Mouse (Mus musculus) inflammation-experienced regulatory T-cells, adult 6 months (primary cell): ENCODE data around the gene Tspan4. TPM values are rescaled to one million over a fixed set of nuclear protein-coding genes. Genes with fewer than 3 reads are reported as not detected.
A peak's percentile ranks its signal among the peaks of the same experiment; 100 is the strongest.

Experiments
- ATAC-seq: one replicate; pipeline ENCODE4 v1.8.0; 2017
- polyA plus RNA-seq, 3 experiments: library from polyadenylated mRNA; unstranded; fragments of 100-300 nt; shearing (Covaris generic); gene quantifications; one replicate each; pipeline ENCODE4 v1.2.1; 2017

Gene Tspan4
- polyA plus RNA-seq, 3 experiments from 2014 or later = 1.8 to 3.0 (median 2.4) TPM

DNA sequence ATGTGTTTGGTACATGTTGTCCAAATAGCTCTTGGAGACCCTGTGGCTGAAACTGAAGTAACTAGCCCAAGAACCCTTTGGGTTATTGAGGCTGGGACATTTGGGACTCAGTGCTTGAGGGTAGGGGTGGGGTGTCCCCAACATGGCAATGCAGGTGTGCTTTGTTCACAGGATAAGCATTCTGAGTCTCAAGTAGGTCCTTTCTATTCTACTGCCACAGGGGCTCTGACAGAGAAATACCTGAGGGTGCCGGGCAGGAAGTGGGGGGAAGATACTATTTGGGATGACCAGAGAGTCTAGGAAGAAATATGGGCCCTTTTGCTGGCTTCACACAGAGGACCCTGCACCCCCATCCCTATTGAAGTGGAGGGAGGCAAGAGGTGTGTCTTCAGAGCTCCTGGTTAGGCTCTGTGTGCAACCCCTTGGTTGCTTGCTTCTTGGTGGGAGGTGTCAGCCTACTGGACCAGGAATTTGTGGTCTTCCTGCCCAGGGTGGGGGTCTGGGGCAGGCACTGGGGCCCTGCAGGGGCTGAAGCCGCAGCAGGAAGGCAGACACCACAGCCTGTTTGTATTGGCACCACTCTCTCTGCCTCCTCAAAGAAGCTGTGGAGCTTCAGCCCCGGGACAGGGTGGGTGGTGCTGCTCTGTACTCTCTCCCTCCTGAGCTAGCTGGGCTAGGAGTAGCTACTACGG is 2.7 kb downstream of the Tspan4 start:
- no peak for ATAC-seq

DNA sequence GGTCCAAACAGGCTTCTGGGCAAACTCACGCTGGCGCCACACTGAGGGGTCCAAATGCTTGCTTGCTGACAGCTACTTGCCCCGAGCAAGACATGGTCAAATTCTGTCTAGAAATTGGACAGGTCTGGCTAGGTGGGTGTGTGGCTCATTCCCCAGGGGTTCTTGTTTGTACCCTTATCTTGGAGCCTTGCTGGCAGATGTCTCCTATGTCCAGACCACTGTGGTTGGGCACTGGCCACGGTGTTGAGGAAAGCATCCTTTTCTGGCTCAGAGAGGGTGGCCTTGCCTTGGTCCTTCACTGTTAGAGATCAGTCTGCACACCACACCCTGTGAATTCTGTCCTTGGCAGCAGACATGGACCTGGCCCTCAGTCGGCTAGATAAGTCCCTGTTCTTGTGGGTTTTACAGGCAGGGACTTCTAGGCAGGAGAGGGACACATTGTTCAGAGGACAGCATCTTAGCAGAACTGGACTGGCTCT is 3.3 kb downstream of the Tspan4 start:
- no peak for ATAC-seq

DNA sequence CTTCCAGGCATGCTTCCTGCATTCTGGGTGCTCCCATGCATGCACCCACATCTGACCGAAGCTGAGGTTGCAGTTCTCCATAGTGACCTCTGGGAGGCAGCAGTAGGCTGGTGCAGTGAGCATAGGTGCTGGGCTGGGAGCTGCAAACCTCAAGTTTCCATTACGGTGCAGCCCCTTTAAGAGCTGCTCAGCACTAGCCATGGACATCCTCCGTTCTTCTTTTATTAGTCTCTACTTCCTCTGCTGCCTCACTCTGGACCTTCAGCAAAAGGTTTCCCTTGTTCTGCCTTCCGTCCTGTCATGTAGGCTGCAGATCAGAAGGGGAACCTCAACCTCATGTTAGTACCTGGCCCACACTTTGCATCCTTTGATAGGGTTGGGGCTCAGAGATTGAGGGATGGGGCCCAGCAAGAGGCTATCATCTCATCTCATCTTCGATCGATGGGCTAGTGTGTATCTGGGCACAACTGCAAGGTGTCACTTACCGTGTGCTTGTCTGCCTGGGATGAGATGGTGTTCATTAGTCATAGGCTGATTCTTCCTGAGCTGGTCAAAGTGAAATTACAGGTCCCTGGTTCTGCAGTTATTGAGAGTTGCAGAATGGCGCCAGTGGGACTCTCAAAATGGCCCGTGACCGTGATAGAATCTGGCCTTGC is 5.9 kb downstream of the Tspan4 start:
- ATAC-seq = peak; percentile 88

DNA sequence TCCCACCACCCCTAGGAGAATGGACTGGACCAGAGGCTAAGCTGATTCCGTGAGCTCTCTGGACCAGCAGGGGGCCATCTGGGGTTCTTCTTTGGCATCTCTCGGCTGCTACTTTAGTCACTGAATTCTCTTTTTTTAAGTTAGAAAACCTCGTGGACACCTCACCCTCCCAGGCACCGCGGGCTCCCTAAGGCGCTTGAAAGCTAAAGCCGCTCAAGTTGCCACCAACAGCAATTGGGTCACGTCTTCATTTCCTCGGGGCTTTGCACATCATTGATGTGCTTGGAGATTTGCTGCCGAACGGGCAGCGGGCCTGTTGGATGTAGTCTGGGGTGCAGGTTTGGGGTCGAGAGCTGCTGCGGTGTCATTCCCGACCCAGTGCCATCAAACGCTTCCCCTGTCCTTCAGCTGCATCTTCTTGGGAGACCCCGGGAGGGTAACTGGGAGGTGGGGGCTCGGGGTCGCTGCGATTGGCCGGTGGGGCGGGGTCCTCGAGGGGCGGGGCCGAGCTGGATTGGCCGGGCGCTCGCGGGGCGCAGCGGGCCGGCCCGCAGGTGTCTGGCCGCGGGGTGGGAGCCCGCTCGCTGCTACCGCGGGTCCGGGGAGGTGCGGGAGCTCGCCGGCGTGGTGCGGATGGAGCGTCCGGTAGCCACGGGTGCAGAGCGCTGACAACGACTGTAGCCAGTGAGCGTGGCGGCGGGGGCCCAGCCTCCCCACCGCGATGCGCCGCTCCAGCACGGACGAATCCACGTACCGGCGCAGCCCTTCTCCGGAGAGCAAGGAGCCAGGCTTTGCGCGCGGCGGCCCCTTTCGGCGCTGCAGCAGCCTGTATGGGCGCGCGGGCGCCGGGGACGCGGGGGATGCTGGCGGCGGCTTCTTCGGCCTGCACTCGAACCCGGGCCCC is 6.7 kb downstream of the Tspan4 start:
- peak; percentile 27 for ATAC-seq

DNA sequence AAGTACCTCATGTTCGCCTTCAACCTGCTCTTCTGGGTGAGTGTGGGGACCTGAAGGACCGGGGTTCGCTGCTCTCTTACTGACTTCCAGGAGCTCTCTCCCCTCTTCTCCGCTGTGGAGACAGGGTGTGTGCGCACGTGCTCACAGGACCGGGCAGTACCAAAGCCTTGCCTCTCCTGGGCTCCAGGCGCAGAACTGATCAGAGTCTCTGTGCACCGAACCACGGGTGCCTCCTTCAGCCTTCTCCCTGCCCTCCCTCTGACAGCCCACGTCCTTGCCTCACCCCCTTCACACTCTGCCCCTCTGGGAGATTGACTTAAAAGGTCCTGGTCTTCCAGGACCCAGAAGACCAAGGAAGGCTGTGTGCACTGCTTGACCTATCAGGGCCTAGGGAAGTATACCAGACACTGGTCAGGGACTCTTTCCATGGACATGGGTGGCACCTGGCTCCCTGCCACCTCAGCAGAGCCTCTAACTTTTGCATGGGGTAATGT is 7.5 kb downstream of the Tspan4 start:
- no peak for ATAC-seq

DNA sequence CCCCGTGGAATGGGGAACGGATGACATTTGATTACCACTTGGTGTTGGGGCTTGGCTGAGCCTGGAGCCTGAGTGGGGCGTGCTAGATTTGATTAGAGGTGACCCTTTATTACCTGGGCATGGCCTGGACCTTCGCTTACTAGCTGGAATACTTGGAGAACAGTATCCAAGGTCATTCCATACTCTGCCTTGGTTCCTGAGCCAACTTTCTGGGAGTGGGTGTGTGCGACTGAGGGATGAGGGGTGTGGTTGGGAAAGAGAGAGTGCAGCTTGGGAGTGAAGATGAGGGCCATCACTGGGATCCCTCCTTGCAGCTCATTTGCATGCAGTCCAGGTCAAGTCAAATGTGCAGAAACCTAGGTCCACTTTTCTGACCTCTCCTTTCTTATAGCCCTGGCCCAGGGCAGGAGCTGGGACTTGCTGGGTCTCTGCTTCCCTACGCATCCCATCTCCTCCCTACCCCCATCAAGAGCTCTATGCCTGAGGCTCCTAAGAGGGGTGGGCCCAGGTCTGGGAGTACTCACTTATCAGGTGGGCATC is 8.1 kb downstream of the Tspan4 start:
- ATAC-seq = no peak

DNA sequence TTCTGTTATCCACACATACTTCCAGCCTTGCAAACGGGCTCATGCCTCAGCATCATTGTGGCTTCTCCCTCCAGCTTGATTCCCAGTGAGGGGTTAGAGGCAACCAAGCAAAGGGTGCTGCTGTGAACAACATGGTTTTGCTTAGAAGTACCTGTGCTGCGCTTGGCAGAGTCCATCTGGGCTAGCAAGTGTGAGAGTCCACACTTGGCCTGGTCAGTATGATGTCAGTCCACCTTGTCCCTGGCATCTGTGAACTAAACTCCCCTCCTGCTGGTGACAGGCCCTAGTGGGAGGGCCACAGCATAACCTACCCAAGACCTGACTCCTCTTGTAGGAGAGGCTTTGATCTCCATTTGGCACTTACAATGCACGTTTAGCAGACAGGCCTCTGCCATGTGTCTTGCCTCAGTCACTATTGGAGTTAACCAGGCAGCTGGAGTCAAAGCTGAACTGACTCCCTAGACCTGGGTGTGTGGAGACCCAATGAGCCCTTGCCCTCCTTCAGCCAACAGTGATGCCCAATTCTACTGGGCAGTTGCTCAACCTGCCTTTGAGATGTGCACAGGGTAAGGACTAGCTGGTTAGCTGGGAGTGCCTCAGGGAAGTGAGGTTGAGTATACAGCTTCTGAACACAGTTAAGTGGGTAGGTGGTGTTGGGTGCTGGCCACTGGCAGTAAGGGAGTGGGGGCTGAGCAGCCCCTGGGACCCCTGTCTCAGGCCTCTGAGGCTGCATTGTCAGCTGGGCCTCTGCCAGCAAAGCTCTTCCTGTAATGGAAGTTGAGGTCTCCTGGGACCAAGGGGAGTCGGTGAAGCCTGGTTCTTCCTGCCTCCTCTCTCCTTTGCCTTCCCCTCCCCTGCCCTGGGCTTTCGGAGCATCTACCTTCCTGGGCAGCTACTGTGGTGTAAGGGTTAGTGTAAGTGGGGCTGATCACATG is 9.4 kb downstream of the Tspan4 start:
- no peak for ATAC-seq

DNA sequence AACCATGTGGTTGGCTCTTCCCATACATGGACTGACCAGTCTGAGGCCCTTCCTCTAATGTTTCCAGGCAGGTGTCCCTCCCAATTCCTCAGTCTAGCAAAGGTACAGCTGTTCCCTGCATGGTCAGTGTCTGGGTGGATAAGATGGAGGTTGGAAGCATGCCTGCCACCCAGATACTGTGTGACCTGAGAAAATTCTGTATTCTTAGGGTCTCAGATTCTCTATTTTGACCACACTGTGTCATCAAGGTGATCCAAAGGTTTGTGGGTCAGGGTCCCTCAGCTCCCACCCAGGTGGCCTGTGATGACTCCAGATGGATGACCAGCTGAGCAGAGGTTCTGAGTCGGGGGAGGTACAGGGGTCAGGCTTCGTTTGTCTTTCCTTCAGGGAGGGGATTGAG is 10.1 kb downstream of the Tspan4 start:
- no peak for ATAC-seq

DNA sequence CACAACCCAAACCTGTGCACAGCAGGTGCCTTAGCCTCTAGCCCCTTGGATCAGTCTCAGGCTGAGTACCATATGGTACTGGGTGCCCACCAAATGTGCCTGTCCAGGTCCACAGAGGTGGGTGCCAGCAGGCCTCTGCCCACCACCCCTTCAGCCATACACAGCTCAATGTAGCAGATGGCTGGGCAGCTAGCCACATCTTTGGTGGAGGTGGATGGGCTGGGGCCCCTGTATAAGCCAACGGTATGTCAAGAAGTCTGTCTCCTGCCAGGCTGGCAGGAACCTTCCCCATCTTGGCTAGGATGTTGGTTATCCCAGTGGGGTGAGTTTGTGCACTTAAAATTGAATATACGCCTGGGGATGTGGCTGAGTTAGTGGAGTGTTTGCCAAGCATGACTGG is 10.6 kb downstream of the Tspan4 start:
- no peak for ATAC-seq

DNA sequence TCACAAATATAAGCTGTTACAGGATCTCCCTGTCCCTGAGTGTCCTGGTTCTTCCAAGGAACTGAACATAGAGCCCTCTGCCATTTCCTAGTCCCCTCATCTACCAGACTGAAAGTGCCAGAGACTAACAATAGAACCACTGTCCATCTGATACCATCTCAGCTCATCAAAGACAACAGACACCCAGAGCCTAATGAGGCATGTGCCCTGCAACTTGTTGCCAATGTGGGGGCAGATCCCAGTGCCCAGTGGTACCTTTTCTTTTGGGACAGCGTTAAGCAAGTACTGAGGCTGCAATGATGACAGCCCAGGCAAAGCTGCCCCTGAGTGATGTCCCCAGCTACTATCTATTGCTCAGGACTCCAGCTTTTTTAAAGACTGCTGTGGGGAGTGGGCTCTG is 11.2 kb downstream of the Tspan4 start:
- no peak for ATAC-seq

DNA sequence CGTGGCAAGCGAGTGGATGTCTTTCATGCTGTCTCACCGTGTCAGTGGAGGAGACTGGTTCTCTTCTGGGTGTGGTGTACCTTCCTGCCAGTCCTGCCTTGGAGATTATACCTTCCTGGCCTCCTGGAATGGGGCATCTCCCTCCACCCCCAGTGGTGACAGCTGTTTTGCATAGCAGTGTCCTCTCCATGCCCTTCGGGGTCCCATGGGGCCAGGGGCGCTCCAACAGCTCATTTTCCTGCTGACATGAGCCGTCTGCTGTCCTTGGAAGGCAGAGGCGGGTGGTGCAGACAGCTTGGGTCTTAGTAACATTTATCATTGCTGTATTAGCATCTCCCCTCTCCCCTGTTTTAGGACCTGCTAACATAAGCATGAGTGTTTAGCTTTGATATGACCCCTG is 12.1 kb downstream of the Tspan4 start:
- no peak for ATAC-seq

DNA sequence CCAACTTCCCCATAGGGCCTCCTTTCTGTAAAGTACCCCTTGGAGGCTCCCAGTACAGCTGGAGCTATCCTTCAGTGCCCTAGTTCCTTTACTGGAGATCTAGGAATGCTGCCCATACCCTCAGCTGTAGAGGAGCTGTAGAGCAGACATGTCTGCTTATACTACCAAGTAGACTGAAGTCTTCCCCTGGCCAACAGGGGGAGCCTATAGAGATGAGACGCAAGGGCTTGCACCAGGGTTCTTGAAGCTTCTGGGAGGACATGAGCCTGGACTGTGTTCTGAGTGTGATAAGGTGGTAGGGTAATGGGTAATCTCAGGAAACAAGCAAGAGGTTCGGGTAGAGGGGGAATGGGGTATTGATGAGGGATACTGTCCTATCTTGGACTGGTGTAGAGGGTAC is 16.1 kb downstream of the Tspan4 start:
- no peak for ATAC-seq

DNA sequence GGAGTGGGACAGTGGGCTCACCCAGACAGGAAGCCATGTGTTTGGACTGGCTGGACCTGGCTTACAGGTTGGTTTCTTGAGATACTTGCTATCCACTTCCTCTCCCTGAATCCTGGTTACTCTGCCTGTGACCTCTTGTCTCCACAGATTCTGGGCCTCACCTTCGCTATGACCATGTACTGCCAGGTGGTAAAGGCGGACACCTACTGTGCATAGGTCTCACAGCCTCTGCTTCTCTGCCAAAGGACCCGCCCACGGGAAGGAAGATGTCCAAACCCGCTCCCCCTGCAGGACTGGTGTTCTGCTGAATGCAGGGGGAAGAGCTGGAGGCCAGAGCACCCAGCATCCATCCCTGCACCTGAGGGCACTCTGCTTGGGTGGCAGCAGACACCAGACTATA is 17.7 kb downstream of the Tspan4 start:
- no peak for ATAC-seq

DNA sequence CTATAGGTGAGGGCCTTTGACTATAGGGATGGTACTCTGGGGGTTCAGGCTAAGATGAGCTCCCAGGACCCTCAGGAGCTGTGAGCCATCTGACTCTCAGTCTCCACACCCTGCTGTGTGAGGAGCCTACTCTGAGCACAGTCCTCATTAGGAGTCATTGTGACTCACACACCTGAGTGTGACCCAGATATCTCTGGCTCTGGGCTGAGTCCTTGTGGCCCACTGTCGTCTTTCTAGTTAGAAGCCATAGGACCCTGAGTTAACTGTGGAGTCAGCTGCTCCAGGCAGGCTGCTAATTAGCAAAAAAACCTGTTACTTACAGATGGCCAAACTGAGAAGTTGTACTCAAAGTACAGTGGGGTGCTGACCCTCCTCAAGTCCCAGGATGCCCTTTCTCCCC is 18.7 kb downstream of the Tspan4 start:
- ATAC-seq = no peak

DNA sequence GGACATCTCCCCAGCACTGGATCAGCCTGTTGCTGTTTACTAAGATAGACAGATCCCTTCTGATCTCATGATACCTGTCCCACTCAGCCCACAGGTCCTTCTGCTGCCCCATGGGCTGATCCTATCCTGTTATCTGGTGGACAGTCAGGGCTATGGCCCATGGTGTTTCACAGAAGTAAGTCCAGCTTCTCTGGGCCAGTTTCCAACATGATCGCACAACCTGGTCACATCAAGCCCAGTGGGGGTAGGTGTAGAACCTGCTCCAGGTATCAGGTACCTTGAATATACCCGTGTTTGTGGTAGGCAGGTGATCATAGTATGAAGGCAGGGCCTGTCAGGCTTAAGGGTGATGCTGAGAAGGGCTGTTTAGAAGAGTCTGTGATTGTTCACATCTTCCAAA is 20.3 kb downstream of the Tspan4 start:
- no peak for ATAC-seq

DNA sequence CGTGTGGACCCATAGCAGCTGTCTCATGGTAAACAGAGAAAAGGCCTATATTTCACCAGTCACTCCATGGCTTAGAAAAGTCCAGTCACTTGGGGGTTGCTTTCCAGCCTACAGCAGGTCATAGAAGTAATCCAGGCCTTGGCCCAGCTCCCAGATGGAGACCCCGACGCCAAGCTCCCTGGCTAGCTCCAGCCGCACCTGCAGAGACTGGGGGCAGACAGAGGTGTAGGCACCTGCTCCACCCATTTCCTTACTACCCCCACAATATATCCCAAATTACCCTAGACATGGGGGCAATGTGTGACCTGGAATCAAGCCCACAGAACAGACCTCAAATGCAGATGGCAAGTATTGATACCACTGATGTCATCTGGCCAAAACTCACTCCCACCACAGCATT is 20.9 kb downstream of the Tspan4 start:
- ATAC-seq = no peak

DNA sequence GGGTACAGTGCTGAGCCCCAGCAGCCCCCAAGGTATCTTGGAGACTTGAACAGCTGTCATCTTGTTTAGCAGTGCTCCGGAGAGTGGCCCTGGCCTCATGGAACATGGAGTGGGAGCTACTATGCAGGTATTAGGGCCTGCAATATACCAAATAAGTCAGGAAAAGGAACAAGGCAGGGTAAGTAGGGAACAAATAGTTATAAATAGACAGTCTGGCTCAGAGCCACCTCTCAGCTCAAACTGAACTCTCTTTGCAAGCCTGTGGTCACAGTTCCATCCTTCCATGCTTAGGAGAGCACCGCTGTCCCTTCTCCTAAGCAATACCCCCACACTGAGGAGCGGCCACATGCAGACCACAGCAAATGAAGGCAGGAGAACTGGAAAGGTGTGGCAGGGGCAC is 22.6 kb downstream of the Tspan4 start:
- no peak for ATAC-seq

DNA sequence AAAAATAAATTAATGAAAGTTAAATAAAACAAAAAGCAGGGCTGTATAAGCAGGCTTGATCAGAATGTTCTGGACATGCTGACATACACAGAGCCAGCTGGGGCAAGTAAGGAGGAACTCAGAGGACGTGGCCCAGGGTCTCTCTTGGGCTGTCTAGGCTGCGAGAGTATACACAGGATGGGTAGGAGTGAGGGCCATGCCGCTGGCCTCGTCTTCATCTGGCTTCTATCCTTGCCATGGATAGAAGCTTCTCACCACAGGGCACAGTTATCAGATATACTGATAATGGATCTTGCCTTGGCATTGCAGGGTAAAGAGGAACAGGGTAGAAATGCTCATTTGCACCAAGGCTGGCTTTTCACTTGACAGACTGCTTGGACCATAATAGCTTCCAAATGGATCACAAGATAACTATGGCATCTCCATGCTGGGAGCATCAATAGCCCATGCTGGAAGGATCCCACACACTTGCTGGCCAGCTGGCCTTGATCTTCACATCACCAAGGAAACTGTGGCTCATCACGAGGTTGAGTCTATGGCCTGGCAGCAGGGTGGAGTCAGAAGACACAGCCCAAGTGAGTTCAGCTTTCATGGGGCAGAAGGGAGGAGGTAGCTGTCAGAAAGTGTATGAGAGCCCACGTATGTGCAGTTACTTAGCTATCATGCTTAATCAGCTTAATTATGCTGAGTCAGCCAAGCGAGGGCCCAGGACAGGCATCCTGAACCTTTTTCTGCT is 26.9 kb downstream of the Tspan4 start:
- no peak for ATAC-seq

DNA sequence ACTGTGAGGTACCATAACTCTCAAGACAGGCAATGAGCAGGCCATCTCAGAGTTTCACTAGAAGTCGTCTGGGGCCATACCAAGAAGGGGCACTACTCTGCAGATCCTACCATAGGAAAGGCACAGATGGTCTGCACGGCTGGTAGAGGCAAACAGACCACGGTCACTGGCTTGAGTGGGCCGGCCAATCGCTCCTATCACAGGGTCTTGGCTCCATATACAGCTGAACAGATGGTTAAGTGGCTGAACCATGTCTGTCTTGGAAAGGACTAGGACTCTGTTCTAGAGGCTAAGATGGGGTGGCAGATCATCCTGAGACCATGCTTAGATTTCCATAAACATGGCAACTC is 27.5 kb downstream of the Tspan4 start:
- no peak for ATAC-seq

DNA sequence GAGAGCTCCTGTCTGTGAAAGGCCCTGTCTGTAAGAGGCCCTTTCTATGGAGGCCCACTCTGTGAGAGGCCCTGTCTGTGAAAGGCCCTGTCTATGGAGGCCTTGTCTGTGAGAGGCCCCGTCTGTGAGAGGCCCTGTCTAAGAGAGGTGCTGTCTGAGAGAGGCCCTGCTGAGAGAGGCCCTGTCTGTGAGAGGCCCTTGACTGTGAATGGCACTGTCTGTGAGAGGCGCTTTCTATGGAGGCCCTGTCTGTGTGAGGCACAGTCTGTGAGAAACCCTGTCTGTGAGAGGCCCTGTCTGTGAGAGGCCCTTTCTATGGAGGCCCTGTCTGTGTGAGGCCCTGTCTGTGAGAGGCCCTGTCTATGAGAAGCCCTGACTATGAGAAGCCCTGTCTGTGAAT is 31.2 kb downstream of the Tspan4 start:
- no peak for ATAC-seq

DNA sequence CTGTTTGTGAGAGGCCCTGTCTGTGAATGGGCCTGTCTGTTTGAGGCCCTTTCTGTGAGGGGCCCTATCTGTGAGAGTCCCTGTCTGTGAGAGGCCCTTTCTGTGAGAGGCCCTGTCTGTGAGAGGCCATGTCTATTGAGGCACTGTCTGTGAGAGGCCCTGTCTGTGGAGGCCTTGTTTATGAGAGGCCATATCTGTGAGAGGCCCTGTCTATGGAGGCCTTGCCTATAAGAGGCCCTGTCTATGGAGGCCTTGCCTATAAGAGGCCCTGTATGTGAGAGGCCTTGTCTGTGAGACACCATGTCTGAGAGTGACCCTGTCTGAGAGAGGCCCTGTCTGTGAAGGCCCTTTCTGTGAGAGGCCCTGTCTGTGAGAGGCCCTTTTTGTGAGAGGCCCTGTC is 33.1 kb downstream of the Tspan4 start:
- no peak for ATAC-seq
